Mouse (Mus musculus) E14TG2a.4 (cell line): ENCODE data around the gene 1700001C02Rik.
A peak's percentile ranks its signal among the peaks of the same experiment; 100 is the strongest.

Experiments used
- H3K27me3 ChIP-seq: 2 replicates; pipeline ENCODE4 v1.6.1; 2014; ENCODE audit warnings: low read length, control low read depth; ENCODE audit not compliant: insufficient read depth
- H3K36me3 ChIP-seq: 2 replicates; pipeline ENCODE4 v1.6.1; 2014; ENCODE audit warnings: low read length, control low read depth; ENCODE audit not compliant: insufficient read depth
- H3K4me1 ChIP-seq: replicated peaks from 2 replicates; pipeline ENCODE4 v1.6.1; 2014; ENCODE audit warnings: low read depth, low read length, control low read depth
- H3K4me3 ChIP-seq: replicated peaks from 2 replicates; pipeline ENCODE4 v1.5.1; 2014; ENCODE audit warnings: mild to moderate bottlenecking, low read length
- H3K9me3 ChIP-seq: 2 replicates; pipeline ENCODE4 v1.6.1; 2014; ENCODE audit warnings: low read length, control low read depth
- CTCF ChIP-seq: conservative IDR thresholded peaks from 2 replicates; pipeline ENCODE4 v1.5.1; 2014; ENCODE audit warnings: low read length
- NANOG ChIP-seq: IDR thresholded peaks from 2 replicates; pipeline ENCODE4 v1.6.1; 2014; ENCODE audit warnings: borderline replicate concordance, low read length, mixed read lengths
- POU5F1 ChIP-seq: IDR thresholded peaks from 2 replicates; pipeline ENCODE4 v1.6.1; 2014; ENCODE audit warnings: low read length, borderline replicate concordance

1700001C02Rik gene

GRCm38 (mm10) chr5:30516376-30516775, 50.5 kb downstream of the 1700001C02Rik start:
- H3K36me3 ChIP-seq, result no peaks in the 10 kb centered on the region
- TF ChIP-seq CTCF (peak; percentile 69), NANOG (no peak), POU5F1 (no peak)
- H3K4me1 ChIP-seq, result peaks cover 8% of the 10 kb centered on the region; the same call in 1 of the 2 replicates
- H3K4me3 ChIP-seq, result no peak overlapping the region
- H3K27me3 ChIP-seq, result peaks cover 4% of the 10 kb centered on the region; the same call in 1 of the 2 replicates
- no peaks in the 10 kb centered on the region for H3K9me3 ChIP-seq

- Histone ChIP-seq H3K4me3 (no peak overlapping the region), H3K4me1 (peaks cover 8% of the 10 kb centered on the region; the same call in 1 of the 2 replicates), H3K36me3 (no peaks in the 10 kb centered on the region), H3K27me3 (peaks cover 11% of the 10 kb centered on the region; the same call in 1 of the 2 replicates), H3K9me3 (no peaks in the 10 kb centered on the region)
- TF ChIP-seq POU5F1 (no peak), NANOG (no peak), CTCF (no peak)
These were observed 52.3 kb downstream of the 1700001C02Rik start for GRCm38 (mm10) chr5:30518108-30518507.

- H3K27me3 ChIP-seq, result peaks cover 14% of the 10 kb centered on the region; the same call in 1 of the 2 replicates
- H3K36me3 ChIP-seq, result no peaks in the 10 kb centered on the region
- TF ChIP-seq NANOG, result no peak
- no peak for TF ChIP-seq CTCF
- TF ChIP-seq POU5F1, result no peak
- no peaks in the 10 kb centered on the region for H3K9me3 ChIP-seq
- no peak overlapping the region for H3K4me3 ChIP-seq
- peaks cover 8% of the 10 kb centered on the region; the same call in 1 of the 2 replicates for H3K4me1 ChIP-seq
These were observed 52.7 kb downstream of the 1700001C02Rik start for GRCm38 (mm10) chr5:30518547-30518946.

GRCm38 (mm10) chr5:30519494-30519893, 53.6 kb downstream of the 1700001C02Rik start:
- peaks cover 8% of the 10 kb centered on the region; the same call in 1 of the 2 replicates for H3K4me1 ChIP-seq
- peaks cover 19% of the 10 kb centered on the region; the same call in 1 of the 2 replicates for H3K27me3 ChIP-seq
- H3K9me3 ChIP-seq, result no peaks in the 10 kb centered on the region
- TF ChIP-seq NANOG (no peak), CTCF (no peak)
- no peaks in the 10 kb centered on the region for H3K36me3 ChIP-seq
- H3K4me3 ChIP-seq, result no peak overlapping the region

GRCm38 (mm10) chr5:30520214-30520732, 54.4 kb downstream of the 1700001C02Rik start:
- no peaks in the 10 kb centered on the region for H3K9me3 ChIP-seq
- H3K27me3 ChIP-seq, result peaks cover 21% of the 10 kb centered on the region; the same call in 1 of the 2 replicates
- H3K4me1 ChIP-seq, result peaks cover 8% of the 10 kb centered on the region; the same call in 1 of the 2 replicates
- TF ChIP-seq POU5F1 (no peak), CTCF (no peak), NANOG (no peak)
- no peaks in the 10 kb centered on the region for H3K36me3 ChIP-seq
- H3K4me3 ChIP-seq, result no peak overlapping the region

- no peaks in the 10 kb centered on the region for H3K36me3 ChIP-seq
- H3K4me1 ChIP-seq, result peaks cover 17% of the 10 kb centered on the region
- TF ChIP-seq NANOG (no peak), CTCF (no peak), POU5F1 (no peak)
- H3K9me3 ChIP-seq, result no peaks in the 10 kb centered on the region
- no peak overlapping the region for H3K4me3 ChIP-seq
- H3K27me3 ChIP-seq, result peaks cover 30% of the 10 kb centered on the region; the same call in 1 of the 2 replicates
These were observed 56.6 kb downstream of the 1700001C02Rik start for GRCm38 (mm10) chr5:30522406-30522805.

- peaks cover 33% of the 10 kb centered on the region; the same call in 1 of the 2 replicates for H3K27me3 ChIP-seq
- no peak for TF ChIP-seq NANOG
- no peak for TF ChIP-seq POU5F1
- no peak for TF ChIP-seq CTCF
These were observed 57.3 kb downstream of the 1700001C02Rik start for GRCm38 (mm10) chr5:30523131-30523530.

GRCm38 (mm10) chr5:30524213-30524612, 58.4 kb downstream of the 1700001C02Rik start:
- TF ChIP-seq POU5F1 (no peak), CTCF (no peak), NANOG (no peak)
- H3K36me3 ChIP-seq, result no peaks in the 10 kb centered on the region
- peaks cover 35% of the 10 kb centered on the region; the same call in 1 of the 2 replicates for H3K27me3 ChIP-seq
- no peaks in the 10 kb centered on the region for H3K9me3 ChIP-seq
- no peak overlapping the region for H3K4me3 ChIP-seq
- H3K4me1 ChIP-seq, result peaks cover 17% of the 10 kb centered on the region

More at GRCm38 (mm10) chr5:30523131-30523530, 57.3 kb downstream of the 1700001C02Rik start:
- Histone ChIP-seq H3K36me3 (no peaks in the 10 kb centered on the region), H3K4me3 (no peak overlapping the region), H3K4me1 (peaks cover 17% of the 10 kb centered on the region), H3K9me3 (no peaks in the 10 kb centered on the region)
